Mouse (Mus musculus): Measurements from ENCODE around the gene Epop. TPM values are rescaled to one million over a fixed set of nuclear protein-coding genes. Genes with fewer than 3 reads are reported as not detected.
"Not testable (repeated sequence)": the region's sequence is repeated elsewhere in the genome, so short reads cannot be mapped to it uniquely, and the experiment has no call there.

Epop gene
- total RNA-seq, 2 experiments from 2014 or later: 5.6 to 6.3 TPM

GRCm38 (mm10) chr11:97661648-97662133, 32.2 kb upstream of the Epop start:
- no peak for DNase-seq
- intact Hi-C loops (cut with DNase I): loop anchor here (5.0 kb wide), 1 partner anchor 36 kb away; no protein-coding TSS in a partner anchor

GRCm38 (mm10) chr11:97660734-97661647, 31.5 kb upstream of the Epop start:
- DNase-seq: no peak
- intact Hi-C loops (cut with DNase I): loop anchor here (5.0 kb wide), 1 partner anchor 36 kb away; no protein-coding TSS in a partner anchor

GRCm38 (mm10) chr11:97659990-97660714, 30.6 kb upstream of the Epop start:
- peak; percentile 72 for DNase-seq
- intact Hi-C loops (cut with DNase I): loop anchor here (5.0 kb wide), 1 partner anchor 37 kb away; no protein-coding TSS in a partner anchor

GRCm38 (mm10) chr11:97659267-97659989, 29.9 kb upstream of the Epop start:
- intact Hi-C loops (cut with DNase I): no loop called here
- no peak for DNase-seq

- intact Hi-C loops (cut with DNase I): no loop called here
These were observed 29.3 kb upstream of the Epop start for GRCm38 (mm10) chr11:97658751-97659266.

GRCm38 (mm10) chr11:97657967-97658366, 28.5 kb upstream of the Epop start:
- intact Hi-C loops (cut with DNase I); DNase-seq: not testable (repeated sequence)

More at GRCm38 (mm10) chr11:97658751-97659266, 29.3 kb upstream of the Epop start:
- no peak for DNase-seq

- intact Hi-C loops (cut with DNase I): no loop called here
These were observed 27.9 kb upstream of the Epop start for GRCm38 (mm10) chr11:97657184-97657945.

GRCm38 (mm10) chr11:97656269-97656971, 26.9 kb upstream of the Epop start:
- intact Hi-C loops (cut with DNase I): no loop called here

More at GRCm38 (mm10) chr11:97657184-97657945, 27.9 kb upstream of the Epop start:
- no peak for DNase-seq

GRCm38 (mm10) chr11:97654210-97654609, 24.7 kb upstream of the Epop start:
- intact Hi-C loops (cut with DNase I): loop anchor here (5.0 kb wide), 1 partner anchor 33 kb away; the partner anchor contains the start of gene Cisd3
- no peak for DNase-seq

More at GRCm38 (mm10) chr11:97656269-97656971, 26.9 kb upstream of the Epop start:
- no peak for DNase-seq

- intact Hi-C loops (cut with DNase I): loop anchor here (5.0 kb wide), 1 partner anchor 34 kb away; the partner anchor contains the start of gene Cisd3
- not testable (repeated sequence) for DNase-seq
These were observed 23.9 kb upstream of the Epop start for GRCm38 (mm10) chr11:97653376-97653775.

GRCm38 (mm10) chr11:97650341-97650740, 20.8 kb upstream of the Epop start:
- intact Hi-C loops (cut with DNase I): loop anchor here (5.0 kb wide), 1 partner anchor 37 kb away; the partner anchor contains the start of gene Cisd3
- no peak for DNase-seq

- intact Hi-C loops (cut with DNase I); DNase-seq: not testable (repeated sequence)
These were observed 19.0 kb upstream of the Epop start for GRCm38 (mm10) chr11:97648541-97648940.

GRCm38 (mm10) chr11:97644834-97645233, 15.3 kb upstream of the Epop start:
- peak; percentile 74 for DNase-seq
- intact Hi-C loops (cut with DNase I): no loop called here

GRCm38 (mm10) chr11:97643380-97644055, 14.0 kb upstream of the Epop start:
- DNase-seq: no peak
- intact Hi-C loops (cut with DNase I): no loop called here

- DNase-seq: no peak
- intact Hi-C loops (cut with DNase I): no loop called here
These were observed 13.2 kb upstream of the Epop start for GRCm38 (mm10) chr11:97642746-97643145.

GRCm38 (mm10) chr11:97641668-97642067, 12.2 kb upstream of the Epop start:
- peak; percentile 55 for DNase-seq
- intact Hi-C loops (cut with DNase I): no loop called here

GRCm38 (mm10) chr11:97635468-97636019, 6.0 kb upstream of the Epop start:
- DNase-seq: no peak
- intact Hi-C loops (cut with DNase I): no loop called here

- not testable (repeated sequence) for DNase-seq
- intact Hi-C loops (cut with DNase I): loop anchor here (5.0 kb wide), 1 partner anchor 55 kb away; the partner anchor contains the start of gene Cisd3
These were observed 2.9 kb upstream of the Epop start for GRCm38 (mm10) chr11:97632440-97632839.

Data from left cerebral cortex, postnatal 4 days (tissue).